Mouse (Mus musculus) bone marrow macrophage, adult 2 months (primary cell): ENCODE measurements around the gene Armh3.
"Not testable (repeated sequence)": the region's sequence is repeated elsewhere in the genome, so short reads cannot be mapped to it uniquely, and the experiment has no call there.

ENCODE experiments used
- CTCF ChIP-seq: IDR thresholded peaks from 2 replicates; pipeline ENCODE4 v1.5.1; 2012; ENCODE audit warnings: low read depth, mild to moderate bottlenecking, low read length, moderate library complexity
- POLR2A ChIP-seq: IDR thresholded peaks from 2 replicates; pipeline ENCODE4 v1.6.1; 2012; ENCODE audit warnings: mild to moderate bottlenecking, low read depth, low read length, borderline replicate concordance

GRCm38 (mm10) chr19:45993441-45993840, 4.8 kb downstream of the Armh3 start:
- not testable (repeated sequence) for TF ChIP-seq CTCF, POLR2A
